Mouse (Mus musculus): Measurements from ENCODE around the gene Flot1.

- TF ChIP-seq POLR2A (IDR thresholded peaks at IDR 0.05; ENCODE audit: borderline replicate concordance, control insufficient read depth, low read depth, low read length) (no peak), CTCF (IDR thresholded peaks at IDR 0.05; ENCODE audit: control insufficient read depth, insufficient read depth, low read length) (no peak)
Measured at GRCm38 (mm10) chr17:35783944-35784343, 39.1 kb upstream of the Flot1 start.

Measured in bone marrow, adult 2 months (tissue).